Mouse (Mus musculus) heart, adult 2 months (tissue): ENCODE measurements at regions not wholly inside any gene's neighbourhood (a gene's known extent, or its start where the extent isn't known, plus 50 kb on each side); places are given as distances from the start of the nearest gene placed in this dataset.

Source experiments
- DNase-seq, 2 experiments: peaks; one replicate each; pipeline ENCODE4 v3.0.0; 2021
- H3K27ac ChIP-seq: fragments of 200-600 bp; 2 replicates; pipeline ENCODE4 v1.8.1; 2022
- H3K27me3 ChIP-seq: fragments of 200-500 bp; 2 replicates; pipeline ENCODE4 v1.6.1; 2012; ENCODE audit warnings: mild to moderate bottlenecking, low read length, inconsistent platforms, mixed read lengths; ENCODE audit not compliant: control insufficient read depth, insufficient read depth
- H3K36me3 ChIP-seq: fragments of 200-500 bp; 2 replicates; pipeline ENCODE4 v1.6.1; 2012; ENCODE audit warnings: low read length, inconsistent platforms; ENCODE audit not compliant: control insufficient read depth, insufficient read depth
- H3K4me1 ChIP-seq: fragments of 200-500 bp; 2 replicates; pipeline ENCODE4 v1.6.1; 2011; ENCODE audit warnings: low read length; ENCODE audit not compliant: control insufficient read depth, insufficient read depth
- H3K4me3 ChIP-seq: fragments of 200-600 bp; 2 replicates; pipeline ENCODE4 v1.8.1; 2022
- H3K79me2 ChIP-seq: fragments of 200-500 bp; replicated peaks from 2 replicates; pipeline ENCODE4 v1.6.1; 2012; ENCODE audit warnings: mild to moderate bottlenecking, inconsistent platforms, low read length, moderate library complexity, mixed read lengths; ENCODE audit not compliant: control insufficient read depth, insufficient read depth
- H3K9ac ChIP-seq: fragments of 200-500 bp; 2 replicates; pipeline ENCODE4 v1.6.1; 2012; ENCODE audit warnings: low read depth, mild to moderate bottlenecking, control low read depth, inconsistent platforms, low read length, mixed read lengths
- CTCF ChIP-seq: fragments of 200-600 bp; IDR thresholded peaks from 2 replicates; pipeline ENCODE4 v1.8.1; 2022; ENCODE audit warnings: antibody characterized with exemption, mild to moderate bottlenecking, moderate library complexity
- EP300 ChIP-seq: fragments of 200-500 bp; IDR thresholded peaks from 2 replicates; pipeline ENCODE4 v1.6.1; 2011; ENCODE audit warnings: low read depth, low read length, control low read depth; ENCODE audit not compliant: insufficient read depth
- POLR2A ChIP-seq: fragments of 200-500 bp; IDR thresholded peaks from 2 replicates; pipeline ENCODE4 v1.6.1; 2011; ENCODE audit warnings: mild to moderate bottlenecking, low read depth, low read length, control low read depth; ENCODE audit not compliant: insufficient read depth
- WGBS: fragments of 180-500 bp; shearing (Covaris S2); methylation state at CpG from one replicate; pipeline ENCODE4 v1.1.7; 2018; 5-methylcytosine and 5-hydroxymethylcytosine counted together
- intact Hi-C: fragments of 180-260 bp; cut with DNase I; formaldehyde crosslinking; loops from one replicate; pipeline ENCODE4 v1.15.1; 2025

DNA sequence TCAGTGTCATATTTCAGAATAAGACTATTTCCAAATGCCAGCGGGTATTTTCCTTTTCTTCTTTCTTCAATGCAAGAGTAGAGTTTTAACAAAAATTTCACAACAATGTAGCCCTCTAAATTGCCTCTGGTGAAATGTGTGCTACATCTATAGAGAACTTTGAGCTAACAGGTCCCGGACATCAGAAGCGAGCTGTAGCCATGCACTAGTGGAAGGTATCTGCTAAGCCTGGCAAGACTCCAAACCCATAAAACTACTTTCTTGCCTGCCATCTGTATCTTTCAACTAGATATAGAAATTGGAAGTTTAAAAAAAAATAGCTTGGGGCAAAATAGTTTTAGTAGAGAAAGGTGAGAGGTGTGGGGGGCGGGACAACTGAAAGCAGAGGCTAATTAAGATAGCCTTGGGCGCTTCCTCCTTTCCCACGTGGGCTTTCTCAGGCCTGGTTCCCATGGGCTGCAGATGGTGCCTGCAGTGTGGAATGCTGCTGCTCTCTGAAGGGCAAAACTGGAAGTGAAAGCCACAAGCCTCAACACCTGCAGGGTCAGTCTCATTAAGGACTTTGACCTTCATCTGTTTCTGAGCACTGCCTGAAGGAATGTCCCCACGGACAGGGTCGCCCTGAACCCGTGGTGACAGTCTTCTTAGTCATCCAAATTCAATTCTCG is 160.9 kb downstream of the S1pr1 start:
- Histone ChIP-seq H3K79me2 (no peaks in the 10 kb centered on the region), H3K36me3 (no peaks in the 10 kb centered on the region), H3K27ac (no peak overlapping the region), H3K4me3 (no peak overlapping the region), H3K4me1 (no peaks in the 10 kb centered on the region), H3K9ac (no peak overlapping the region), H3K27me3 (no peaks in the 10 kb centered on the region)
- no peak for TF ChIP-seq POLR2A
- no peak for TF ChIP-seq EP300
- TF ChIP-seq CTCF: no peak
- intact Hi-C loops: no loop called here
- DNase-seq: no peak
- 55% methylated on average over 10 of the region's 10 CpGs for WGBS

DNA sequence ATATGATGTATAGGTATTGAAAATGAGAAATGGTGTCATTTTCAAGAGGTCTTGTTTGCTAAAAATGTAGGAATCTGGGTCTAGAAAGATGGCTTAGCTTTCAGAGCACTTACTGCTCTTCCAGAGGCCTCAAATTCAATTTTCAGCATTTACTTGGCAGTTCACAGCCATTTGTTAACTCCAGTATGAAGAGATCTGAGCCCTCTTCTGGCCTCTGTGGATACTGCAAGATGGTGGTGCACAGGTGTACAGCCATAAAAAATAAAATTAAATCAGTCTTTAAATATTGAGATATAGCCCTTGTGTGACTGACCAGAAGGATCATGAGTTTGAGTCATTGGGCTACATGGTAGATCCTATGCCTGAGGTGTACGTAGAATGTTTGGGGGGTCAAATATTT is 173.1 kb downstream of the S1pr1 start:
- Histone ChIP-seq H3K4me1 (no peaks in the 10 kb centered on the region), H3K36me3 (no peaks in the 10 kb centered on the region), H3K27ac (no peak overlapping the region), H3K9ac (no peak overlapping the region), H3K79me2 (no peaks in the 10 kb centered on the region), H3K4me3 (no peak overlapping the region), H3K27me3 (no peaks in the 10 kb centered on the region)
- DNase-seq: no peak
- TF ChIP-seq CTCF (peak; percentile 51), POLR2A (no peak)
- intact Hi-C loops: no loop called here
- WGBS: 90% methylated on average over 1 of the region's 1 CpGs

- no peak for DNase-seq
- Histone ChIP-seq H3K27me3 (no peaks in the 10 kb centered on the region), H3K36me3 (no peaks in the 10 kb centered on the region), H3K4me3 (no peak overlapping the region), H3K9ac (no peak overlapping the region), H3K27ac (no peak overlapping the region), H3K79me2 (no peaks in the 10 kb centered on the region), H3K4me1 (no peaks in the 10 kb centered on the region)
- 69% methylated on average over 6 of the region's 6 CpGs for WGBS
- intact Hi-C loops: no loop called here
- TF ChIP-seq POLR2A (no peak), EP300 (no peak), CTCF (no peak)
These were observed 176.5 kb downstream of the S1pr1 start for GRCm38 (mm10) chr3:115538355-115538754.

GRCm38 (mm10) chr3:115532141-115532735 is 182.6 kb downstream of the S1pr1 start:
- TF ChIP-seq POLR2A (no peak), CTCF (no peak), EP300 (no peak)
- H3K27me3 ChIP-seq: no peaks in the 10 kb centered on the region
- DNase-seq: no peak
- H3K9ac ChIP-seq: no peak overlapping the region
- H3K27ac ChIP-seq: no peak overlapping the region
- H3K4me1 ChIP-seq: no peaks in the 10 kb centered on the region
- intact Hi-C loops: loop anchor here (5.0 kb wide), 1 partner anchor 110 kb away; no protein-coding TSS in a partner anchor
- no peaks in the 10 kb centered on the region for H3K79me2 ChIP-seq
- WGBS: 81% methylated on average over 18 of the region's 18 CpGs
- H3K36me3 ChIP-seq: no peaks in the 10 kb centered on the region
- H3K4me3 ChIP-seq: no peak overlapping the region

DNA sequence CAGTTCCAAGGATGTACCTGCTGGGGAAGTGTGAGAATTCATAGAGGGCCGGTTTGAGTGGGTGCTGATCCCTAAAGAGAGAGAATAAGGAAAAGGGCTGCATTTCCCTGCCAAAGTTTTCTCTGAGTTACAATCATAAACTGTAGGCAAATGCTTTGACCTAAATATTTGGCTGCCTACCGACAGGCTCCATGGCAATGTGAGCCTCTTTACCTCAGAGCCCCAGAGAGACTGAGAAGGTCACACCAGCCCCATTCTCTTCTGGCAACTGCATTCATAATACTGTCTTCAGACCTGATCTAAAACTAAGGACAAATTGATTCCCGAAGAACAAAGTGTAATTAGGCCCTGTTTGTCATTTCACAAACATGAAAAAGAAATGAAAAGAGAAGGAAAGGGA is 184.4 kb downstream of the S1pr1 start:
- DNase-seq: no peak
- intact Hi-C loops: loop anchor here (5.0 kb wide), 1 partner anchor 112 kb away; no protein-coding TSS in a partner anchor
- Histone ChIP-seq H3K27me3 (no peaks in the 10 kb centered on the region), H3K4me1 (no peaks in the 10 kb centered on the region), H3K4me3 (no peak overlapping the region), H3K9ac (no peak overlapping the region), H3K36me3 (no peaks in the 10 kb centered on the region), H3K27ac (no peak overlapping the region), H3K79me2 (no peaks in the 10 kb centered on the region)
- TF ChIP-seq POLR2A (no peak), EP300 (no peak), CTCF (no peak)
- 69% methylated on average over 3 of the region's 3 CpGs for WGBS

- no peaks in the 10 kb centered on the region for H3K4me1 ChIP-seq
- H3K36me3 ChIP-seq: no peaks in the 10 kb centered on the region
- no peaks in the 10 kb centered on the region for H3K27me3 ChIP-seq
- DNase-seq: no peak
- TF ChIP-seq POLR2A (no peak), EP300 (no peak), CTCF (peak; percentile 55)
- H3K79me2 ChIP-seq: no peaks in the 10 kb centered on the region
- H3K4me3 ChIP-seq: no peak overlapping the region
- no peak overlapping the region for H3K27ac ChIP-seq
- intact Hi-C loops: loop anchor here (5.0 kb wide), 1 partner anchor 112 kb away; no protein-coding TSS in a partner anchor
- WGBS: 41% methylated on average over 4 of the region's 4 CpGs
- no peak overlapping the region for H3K9ac ChIP-seq
These were observed 185.0 kb downstream of the S1pr1 start for GRCm38 (mm10) chr3:115529918-115530317.
